Mouse (Mus musculus) testis, adult 2 months (tissue): ENCODE results near the gene Gnao1. TPM values are rescaled to one million over a fixed set of nuclear protein-coding genes. Genes with fewer than 3 reads are reported as not detected.

Source experiments
- H3K27ac ChIP-seq: fragments of 200-500 bp; 2 replicates; pipeline ENCODE4 v1.5.1; 2012; ENCODE audit warnings: low read depth, low read length; ENCODE audit not compliant: control insufficient read depth, insufficient read depth
- H3K27me3 ChIP-seq: fragments of 200-500 bp; 2 replicates; pipeline ENCODE4 v1.6.1; 2012; ENCODE audit warnings: mild to moderate bottlenecking, low read length, moderate library complexity; ENCODE audit not compliant: control insufficient read depth, insufficient read depth
- H3K36me3 ChIP-seq: fragments of 200-500 bp; 2 replicates; pipeline ENCODE4 v1.6.1; 2012; ENCODE audit warnings: mild to moderate bottlenecking, low read length; ENCODE audit not compliant: control insufficient read depth, insufficient read depth
- H3K4me1 ChIP-seq: fragments of 200-500 bp; 2 replicates; pipeline ENCODE4 v1.6.1; 2012; ENCODE audit warnings: low read length; ENCODE audit not compliant: control insufficient read depth, insufficient read depth
- H3K4me3 ChIP-seq: fragments of 200-500 bp; 2 replicates; pipeline ENCODE4 v1.5.1; 2012; ENCODE audit warnings: low read depth, mild to moderate bottlenecking, low read length, moderate library complexity, mixed read lengths; ENCODE audit not compliant: control insufficient read depth
- CTCF ChIP-seq: fragments of 200-500 bp; IDR thresholded peaks from 2 replicates; pipeline ENCODE4 v1.5.1; 2012; ENCODE audit warnings: low read depth, mild to moderate bottlenecking, inconsistent platforms, low read length, moderate library complexity; ENCODE audit not compliant: control insufficient read depth, insufficient read depth, insufficient replicate concordance
- POLR2A ChIP-seq: fragments of 200-500 bp; IDR thresholded peaks from 2 replicates; pipeline ENCODE4 v1.6.1; 2012; ENCODE audit warnings: low read depth, mild to moderate bottlenecking, inconsistent platforms, low read length, moderate library complexity; ENCODE audit not compliant: control insufficient read depth
- polyA plus RNA-seq: library from polyadenylated mRNA; depleted of rRNA; stranded (reverse); fragments of >200 nt; gene quantifications from 2 replicates; pipeline ENCODE4 v1.2.3, GENCODE M21; 2012

The Gnao1 gene
- polyA plus RNA-seq, 1 experiment: 27.0 TPM

DNA sequence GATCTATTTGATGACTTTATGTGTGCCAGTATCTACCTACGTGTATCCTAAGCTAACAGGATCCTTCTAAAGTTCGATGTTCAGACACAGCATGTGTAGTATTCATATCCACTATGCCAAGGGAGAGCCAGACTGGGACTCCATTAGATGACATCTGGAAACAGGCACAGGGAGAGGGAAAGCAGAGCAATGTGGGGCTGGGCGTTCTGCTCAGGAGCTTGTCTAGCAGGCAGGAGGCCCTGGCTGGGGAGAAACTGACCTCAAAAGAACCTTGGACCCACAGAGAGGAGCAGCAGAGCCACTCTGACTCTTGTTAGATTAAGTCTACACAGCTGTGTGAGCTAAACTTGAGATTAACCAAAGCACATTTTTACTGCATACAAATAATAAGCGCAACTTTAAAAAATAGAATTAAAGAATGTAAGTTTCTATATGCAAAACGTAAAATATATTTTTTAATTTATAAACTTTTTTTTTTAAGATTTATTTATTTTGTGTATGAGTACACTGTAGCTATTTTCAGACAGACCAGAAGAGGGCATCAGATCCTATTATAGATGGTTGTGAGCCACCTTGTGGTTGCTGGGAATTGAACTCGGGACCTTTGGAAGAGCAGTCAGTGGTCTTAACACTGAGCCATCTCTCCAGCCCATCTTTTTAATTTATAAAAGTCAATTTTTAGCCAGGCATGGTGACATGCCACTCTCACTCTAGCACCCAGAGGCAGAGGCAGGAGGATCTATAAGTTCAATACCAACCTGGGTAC is 166.9 kb downstream of the Gnao1 start:
- no peak overlapping the region for H3K27ac ChIP-seq
- H3K36me3 ChIP-seq: peaks cover 4% of the 10 kb centered on the region
- no peak for TF ChIP-seq POLR2A
- no peak for TF ChIP-seq CTCF
- H3K4me1 ChIP-seq: no peaks in the 10 kb centered on the region
- H3K4me3 ChIP-seq: no peak overlapping the region
- H3K27me3 ChIP-seq: no peaks in the 10 kb centered on the region

GRCm38 (mm10) chr8:93980141-93980540 is 170.4 kb downstream of the Gnao1 start:
- H3K27ac ChIP-seq: no peak overlapping the region
- H3K4me3 ChIP-seq: no peak overlapping the region
- no peaks in the 10 kb centered on the region for H3K27me3 ChIP-seq
- H3K4me1 ChIP-seq: no peaks in the 10 kb centered on the region
- TF ChIP-seq CTCF (no peak), POLR2A (no peak)
- peaks cover 1% of the 10 kb centered on the region; the same call in 1 of the 2 replicates for H3K36me3 ChIP-seq

DNA sequence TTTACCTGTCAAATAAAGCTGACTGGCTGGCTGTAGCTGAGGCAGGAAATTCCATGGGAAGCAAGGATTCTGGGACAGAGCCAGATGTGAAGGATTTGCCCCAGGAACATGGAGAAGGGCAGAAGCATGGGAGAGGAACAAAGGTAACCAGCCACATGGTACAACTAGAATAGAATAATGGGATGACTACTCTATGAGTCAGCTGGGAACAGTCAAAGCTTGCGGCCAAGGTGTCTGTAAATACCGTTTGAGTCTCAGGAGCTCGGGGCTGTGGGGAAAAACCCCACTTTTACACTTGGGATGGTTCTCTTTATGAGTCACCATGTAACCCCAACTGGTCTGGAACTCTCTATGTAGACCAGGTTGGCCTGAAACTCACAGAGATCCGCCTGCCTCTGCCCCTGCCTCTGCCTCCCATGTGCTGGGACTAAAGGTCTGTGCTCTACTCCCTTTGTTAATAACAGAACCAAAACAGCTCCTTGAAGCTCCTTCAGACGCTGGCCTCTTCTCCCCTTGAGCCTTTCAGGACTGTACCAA is 172.0 kb downstream of the Gnao1 start:
- Histone ChIP-seq H3K4me1 (no peaks in the 10 kb centered on the region), H3K27me3 (no peaks in the 10 kb centered on the region), H3K4me3 (no peak overlapping the region), H3K27ac (no peak overlapping the region), H3K36me3 (peaks cover 1% of the 10 kb centered on the region; the same call in 1 of the 2 replicates)
- TF ChIP-seq CTCF (no peak), POLR2A (no peak)

DNA sequence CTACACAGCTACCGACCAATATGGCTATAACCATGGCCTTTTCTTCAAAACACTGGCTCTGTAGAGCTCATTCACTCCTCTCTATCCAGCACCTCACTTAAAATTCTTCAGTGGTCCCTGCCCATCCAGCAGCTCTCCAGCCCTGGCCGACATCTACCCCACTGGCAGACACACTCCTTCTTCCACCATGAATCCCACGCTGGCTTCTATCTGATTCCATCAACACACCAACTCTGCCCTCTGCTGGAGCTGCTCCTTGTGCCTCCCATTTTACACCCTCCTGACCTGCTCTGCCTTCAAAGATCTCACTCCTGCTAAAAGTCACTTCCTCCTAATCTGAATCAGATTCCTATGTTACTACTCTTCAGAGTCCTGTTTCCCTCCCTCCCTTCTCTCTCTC is 174.1 kb downstream of the Gnao1 start:
- Histone ChIP-seq H3K4me1 (no peaks in the 10 kb centered on the region), H3K36me3 (peaks cover 1% of the 10 kb centered on the region; the same call in 1 of the 2 replicates), H3K27ac (no peak overlapping the region), H3K4me3 (no peak overlapping the region), H3K27me3 (no peaks in the 10 kb centered on the region)
- TF ChIP-seq POLR2A: no peak
- TF ChIP-seq CTCF: no peak

DNA sequence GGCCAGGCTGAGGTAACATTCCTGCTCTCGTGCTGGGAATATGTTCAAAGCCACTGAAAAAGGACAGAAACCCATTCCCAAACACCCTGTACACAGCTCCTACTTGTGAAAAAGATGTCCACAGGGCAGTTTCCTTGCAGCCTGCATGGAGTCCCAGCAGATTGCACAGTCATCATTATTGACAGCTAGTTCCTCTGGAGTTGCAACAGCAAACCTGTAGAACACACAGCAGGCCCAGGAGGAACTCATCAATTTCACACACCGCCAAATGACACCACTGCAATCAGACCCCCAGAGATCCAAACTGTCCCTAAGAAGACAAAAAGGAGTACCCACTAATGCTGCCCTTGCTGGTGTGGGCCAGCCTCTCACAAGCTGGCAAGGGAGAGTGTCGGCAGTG is 175.0 kb downstream of the Gnao1 start:
- no peak overlapping the region for H3K27ac ChIP-seq
- H3K27me3 ChIP-seq: no peaks in the 10 kb centered on the region
- TF ChIP-seq CTCF (no peak), POLR2A (no peak)
- peaks cover 2% of the 10 kb centered on the region; the same call in 1 of the 2 replicates for H3K36me3 ChIP-seq
- no peak overlapping the region for H3K4me3 ChIP-seq
- no peaks in the 10 kb centered on the region for H3K4me1 ChIP-seq

- no peaks in the 10 kb centered on the region for H3K4me1 ChIP-seq
- TF ChIP-seq CTCF (no peak), POLR2A (no peak)
Observed at GRCm38 (mm10) chr8:93989739-93990138, 180.0 kb downstream of the Gnao1 start.

DNA sequence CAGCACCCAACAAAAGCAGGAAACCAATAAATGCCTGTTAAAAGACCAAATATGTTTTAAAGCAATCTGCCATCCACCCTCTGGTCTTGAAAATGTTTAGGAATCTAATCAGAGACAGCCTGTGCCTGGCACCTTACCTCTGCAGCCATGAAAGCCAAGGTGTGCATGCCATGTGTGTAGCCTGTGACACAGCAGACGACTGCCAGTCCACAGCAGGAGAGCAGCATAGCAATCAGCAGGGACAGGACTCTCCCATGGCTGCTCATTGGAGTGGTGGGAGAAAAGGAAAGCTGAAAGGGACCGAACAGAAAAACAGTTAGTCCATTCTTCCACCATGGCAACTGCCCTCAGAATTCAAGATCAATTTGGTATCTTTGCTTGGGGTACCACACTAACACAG is 189.2 kb downstream of the Gnao1 start:
- Histone ChIP-seq H3K27ac (no peak overlapping the region), H3K27me3 (no peaks in the 10 kb centered on the region), H3K4me3 (no peak overlapping the region), H3K4me1 (no peaks in the 10 kb centered on the region), H3K36me3 (peaks cover 6% of the 10 kb centered on the region)
- no peak for TF ChIP-seq CTCF
- no peak for TF ChIP-seq POLR2A

More at GRCm38 (mm10) chr8:93989739-93990138, 180.0 kb downstream of the Gnao1 start:
- H3K27ac ChIP-seq: no peak overlapping the region
- H3K4me3 ChIP-seq: no peak overlapping the region
- peaks cover 1% of the 10 kb centered on the region; the same call in 1 of the 2 replicates for H3K36me3 ChIP-seq
- H3K27me3 ChIP-seq: no peaks in the 10 kb centered on the region

DNA sequence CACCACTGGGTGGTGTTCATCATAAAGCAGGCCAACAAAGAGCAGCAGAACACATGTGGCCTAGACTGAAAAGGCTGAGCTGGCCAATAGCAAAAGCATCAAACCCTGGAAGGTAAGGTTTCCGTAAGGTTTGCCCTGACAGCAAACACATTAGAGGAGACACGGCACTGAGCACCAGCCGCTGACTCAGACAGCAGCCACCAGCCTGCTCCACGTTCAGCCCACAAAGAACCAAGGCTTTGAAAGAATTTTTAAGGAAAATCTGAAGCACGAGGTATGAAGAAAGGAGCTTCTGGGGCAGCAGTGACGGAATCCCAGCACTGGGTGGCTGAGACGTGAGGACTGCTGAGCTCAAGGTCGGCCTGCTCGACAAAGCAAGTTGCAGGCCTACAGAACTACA is 194.4 kb downstream of the Gnao1 start:
- TF ChIP-seq POLR2A (no peak), CTCF (no peak)
- peaks cover 3% of the 10 kb centered on the region for H3K4me1 ChIP-seq
- peaks cover 1% of the 10 kb centered on the region; the same call in 1 of the 2 replicates for H3K36me3 ChIP-seq
- H3K27ac ChIP-seq: no peak overlapping the region
- no peaks in the 10 kb centered on the region for H3K27me3 ChIP-seq
- H3K4me3 ChIP-seq: no peak overlapping the region
